Mouse (Mus musculus) T-helper 2 cell (primary cell): ENCODE results near the gene Gm17428.

ENCODE experiments used
- in situ Hi-C: fragments of 300-600 bp; cut with MboI, MseI; formaldehyde crosslinking; loops from one replicate; pipeline ENCODE4 v1.15.1; 2025; ENCODE audit warnings: high pct_unique_total_duplicates

The Gm17428 gene

GRCm38 (mm10) chr14:55007120-55007908 is 30.6 kb downstream of the Gm17428 start:
- in situ Hi-C loops: no loop called here

GRCm38 (mm10) chr14:55008417-55008816 is 31.7 kb downstream of the Gm17428 start:
- in situ Hi-C loops: no loop called here

- in situ Hi-C loops: no loop called here
Observed at GRCm38 (mm10) chr14:55011116-55011515, 34.4 kb downstream of the Gm17428 start.

GRCm38 (mm10) chr14:55014591-55014990 is 37.9 kb downstream of the Gm17428 start:
- in situ Hi-C loops: no loop called here

GRCm38 (mm10) chr14:55014991-55015766 is 38.4 kb downstream of the Gm17428 start, which contains the start of gene Ngdn:
TSS of gene Ngdn (plus strand) at chr14:55015454.
- in situ Hi-C loops: loop anchor here (5.0 kb wide), 1 partner anchor 118 kb away; no protein-coding TSS in a partner anchor

- in situ Hi-C loops: loop anchor here (5.0 kb wide), 1 partner anchor 118 kb away; no protein-coding TSS in a partner anchor
Observed at GRCm38 (mm10) chr14:55015767-55016111, 39.0 kb downstream of the Gm17428 start.

GRCm38 (mm10) chr14:55016876-55017275 is 40.1 kb downstream of the Gm17428 start:
- in situ Hi-C loops: loop anchor here (5.0 kb wide), 1 partner anchor 120 kb away; no protein-coding TSS in a partner anchor

- in situ Hi-C loops: no loop called here
Observed at GRCm38 (mm10) chr14:55020394-55020793, 43.7 kb downstream of the Gm17428 start.

GRCm38 (mm10) chr14:55023011-55023410 is 46.3 kb downstream of the Gm17428 start:
- in situ Hi-C loops: no loop called here

- in situ Hi-C loops: no loop called here
Observed at GRCm38 (mm10) chr14:55024236-55024635, 47.5 kb downstream of the Gm17428 start.

- in situ Hi-C loops: loop anchor here (5.0 kb wide), 1 partner anchor 52 kb away; no protein-coding TSS in a partner anchor
Observed at GRCm38 (mm10) chr14:55025527-55025926, 48.8 kb downstream of the Gm17428 start.
